8 mouse cellular contexts compared by ENCODE assay signal in genomic region chr8:124792186-124792585, GRCm38 (mm10). TPM values are rescaled to one million over a fixed set of nuclear protein-coding genes. Genes with fewer than 3 reads are reported as not detected.
A peak's percentile ranks its signal among the peaks of the same experiment; 100 is the strongest.
DNase-seq lines count a peak whose midpoint lies in the region; ATAC-seq and TF ChIP-seq lines count a peak whose summit lies in the region.

No protein-coding gene starts in this region.

- H3K27ac ChIP-seq in CH12.LX (ENCODE audit: insufficient read depth, low read depth), result peak overlapping the region; percentile 38
- H3K27ac ChIP-seq in hindbrain, embryonic 15.5 days (replicated peaks), result peak overlapping the region; percentile 97
- no peak overlapping the region for H3K27ac ChIP-seq in liver, embryonic 12.5 days

- no peak for TF ChIP-seq EP300 in CH12.LX (IDR thresholded peaks at IDR 0.05; ENCODE audit: low read length)

- no peak for TF ChIP-seq RAD21 in CH12.LX (IDR thresholded peaks at IDR 0.05; ENCODE audit: low read depth, low read length)

- under 1% methylated on average over 32 of the region's 32 CpGs for WGBS in hindbrain, embryonic 15.5 days
- 3% methylated on average over 32 of the region's 32 CpGs for WGBS in liver, embryonic 12.5 days (ENCODE audit: insufficient replicate concordance)

- peak overlapping the region; percentile 11; the same call in 1 of the 2 replicates for H3K9ac ChIP-seq in CH12.LX (ENCODE audit: insufficient read depth, low read depth)
- H3K9ac ChIP-seq in hindbrain, embryonic 15.5 days, result peak overlapping the region; percentile 86
- H3K9ac ChIP-seq in liver, embryonic 12.5 days, result no peak overlapping the region

- no peak for TF ChIP-seq CTCF in CH12.LX (conservative IDR thresholded peaks at IDR 0.05 in 1 of 2, IDR thresholded peaks at IDR 0.05 in 1 of 2; ENCODE audit: low read depth in 2 of 2, low read length in 2 of 2)

- in situ Hi-C loops in CH12.LX (cut with MboI; ENCODE audit: low pct_ligation_motif_present, low pct_unique_long_range_greater_than_20kb, low sequenced_read_pairs), result no loop called here

- DNase-seq in gastrocnemius, postnatal 10 days, result peak; percentile 9
- DNase-seq in gastrocnemius, postnatal 36 days, result no peak
- DNase-seq in CH12.LX (ENCODE audit: extremely low read depth), result peak; percentile 34
- peak; percentile 71 for DNase-seq in right cerebral cortex, postnatal 25 days
- DNase-seq in c-Kit-positive CD71-positive TER-119-positive erythroid progenitor cells, embryonic 14.5 days (ENCODE audit: low spot score), result no peak

- peak overlapping the region; percentile 77 for H3K4me2 ChIP-seq in CH12.LX (ENCODE audit: insufficient read depth, low read depth, poor library complexity, severe bottlenecking)
- H3K4me2 ChIP-seq in hindbrain, embryonic 15.5 days, result peak overlapping the region; percentile 73
- peak overlapping the region; percentile 85 for H3K4me2 ChIP-seq in liver, embryonic 12.5 days

- H3K79me2 ChIP-seq in CH12.LX (replicated peaks; ENCODE audit: control insufficient read depth, extremely low read depth, insufficient read depth, poor library complexity, severe bottlenecking), result no peaks in the 10 kb centered on the region

- peaks cover 17% of the 10 kb centered on the region for H3K9me3 ChIP-seq in CH12.LX (replicated peaks; ENCODE audit: low read length)
- no peaks in the 10 kb centered on the region for H3K9me3 ChIP-seq in hindbrain, embryonic 15.5 days
- H3K9me3 ChIP-seq in liver, embryonic 12.5 days (replicated peaks), result no peaks in the 10 kb centered on the region

- peaks cover 53% of the 10 kb centered on the region for H3K27me3 ChIP-seq in CH12.LX (replicated peaks)
- H3K27me3 ChIP-seq in hindbrain, embryonic 15.5 days, result no peaks in the 10 kb centered on the region
- peaks cover 78% of the 10 kb centered on the region for H3K27me3 ChIP-seq in liver, embryonic 12.5 days (replicated peaks)

- ATAC-seq in common myeloid progenitor, adult 5-6 weeks (replicated peaks; ENCODE audit: low read depth, poor library complexity, severe bottlenecking), result peak; percentile 23; the same call in 1 of the 2 replicates
- ATAC-seq in hindbrain, embryonic 15.5 days (ENCODE audit: low FRiP score, low read depth), result peak; percentile 13; the same call in 1 of the 2 replicates
- no peak for ATAC-seq in liver, embryonic 12.5 days

- no peaks in the 10 kb centered on the region for H3K36me3 ChIP-seq in CH12.LX (replicated peaks in 1 of 2; ENCODE audit: control insufficient read depth in 1 of 2, insufficient read depth in 1 of 2, low read length in 1 of 2)
- no peaks in the 10 kb centered on the region for H3K36me3 ChIP-seq in hindbrain, embryonic 15.5 days
- H3K36me3 ChIP-seq in liver, embryonic 12.5 days, result no peaks in the 10 kb centered on the region

- dilution Hi-C loops in CH12.LX (cut with MboI; ENCODE audit: extremely low pct_ligation_motif_present, extremely low pct_unique_long_range_greater_than_20kb, low sequenced_read_pairs), result no loop called here

- intact Hi-C loops in gastrocnemius, postnatal 36 days (cut with DNase I), result loop anchor here (10.0 kb wide), 1 partner anchor 357 kb away; the partner anchor contains the start of gene Pgbd5

- TF ChIP-seq POLR2A in CH12.LX (IDR thresholded peaks at IDR 0.05; ENCODE audit: low read depth, low read length), result no peak

- peaks cover 7 to 20% of the 10 kb centered on the region in 2 experiments for H3K4me1 ChIP-seq in CH12.LX (ENCODE audit: control insufficient read depth in 1 of 2, insufficient read depth in 2 of 2)
- peaks cover 52% of the 10 kb centered on the region for H3K4me1 ChIP-seq in hindbrain, embryonic 15.5 days (replicated peaks)
- H3K4me1 ChIP-seq in liver, embryonic 12.5 days, result peaks cover 23% of the 10 kb centered on the region

- H3K4me3 ChIP-seq in CH12.LX (replicated peaks in 1 of 3; ENCODE audit: low read depth in 2 of 3, low read length in 2 of 3, poor library complexity in 1 of 3), result peak overlapping the region in 2 of 3 experiments; percentile 39 to 65
- peak overlapping the region; percentile 75 for H3K4me3 ChIP-seq in hindbrain, embryonic 15.5 days
- peak overlapping the region; percentile 56 for H3K4me3 ChIP-seq in liver, embryonic 12.5 days

TF ChIP-seq in CH12.LX, 34 proteins besides CTCF, POLR2A, EP300 and RAD21:
- TF ChIP-seq POLR2AphosphoS2 (IDR thresholded peaks at IDR 0.05; ENCODE audit: low read depth, low read length) (no peak), JUN (IDR thresholded peaks at IDR 0.05; ENCODE audit: insufficient read depth, low read depth, low read length) (no peak), UBTF (IDR thresholded peaks at IDR 0.05; ENCODE audit: low read depth, low read length) (no peak), MAX (IDR thresholded peaks at IDR 0.05; ENCODE audit: low read length) (peak; percentile 61), ELF1 (IDR thresholded peaks at IDR 0.05; ENCODE audit: low read depth, low read length) (peak; percentile 43; the same call in 1 of the 2 replicates), KAT2A (IDR thresholded peaks at IDR 0.05; ENCODE audit: insufficient replicate concordance, low read length) (no peak), MXI1 (IDR thresholded peaks at IDR 0.05; ENCODE audit: low read depth, low read length) (no peak), MAFK (IDR thresholded peaks at IDR 0.05; ENCODE audit: insufficient replicate concordance, low read length) (no peak), CHD1 (IDR thresholded peaks at IDR 0.05; ENCODE audit: low read depth, low read length) (no peak), IRF4 (IDR thresholded peaks at IDR 0.05; ENCODE audit: low read depth, low read length) (0 out of 2 replicates have a peak, but pooled peaks have one; percentile 53), MEF2A (IDR thresholded peaks at IDR 0.05; ENCODE audit: borderline replicate concordance, low read depth, low read length) (no peak), CHD2 (IDR thresholded peaks at IDR 0.05; ENCODE audit: low read length) (no peak), ZC3H11A (IDR thresholded peaks at IDR 0.05; ENCODE audit: low read depth, low read length) (no peak), TCF12 (IDR thresholded peaks at IDR 0.05; ENCODE audit: low read depth, low read length) (0 out of 2 replicates have a peak, but pooled peaks have one; percentile 39), MYC (IDR thresholded peaks at IDR 0.05; ENCODE audit: low read depth, low read length) (peak; percentile 38; the same call in 1 of the 2 replicates), NRF1 (IDR thresholded peaks at IDR 0.05; ENCODE audit: low read depth, low read length) (no peak), SMC3 (IDR thresholded peaks at IDR 0.05; ENCODE audit: low read depth, low read length) (no peak), JUND (conservative IDR thresholded peaks at IDR 0.05; ENCODE audit: low read depth, low read length) (no peak), TBP (conservative IDR thresholded peaks at IDR 0.05; ENCODE audit: low read depth, low read length) (no peak)
TF ChIP-seq in CH12.LX: peak in this region for 5.

RNA-seq across cellular contexts. Expression of gene Trim67, which starts 0.7 kb away (rescaled TPM):
- total RNA-seq in gastrocnemius, postnatal 10 days (2021), result under 1 TPM; 0.18 to 0.23 TPM
- total RNA-seq in gastrocnemius, postnatal 36 days (2021), result under 1 TPM; 0.05 to 0.35 TPM
- total RNA-seq in CH12.LX (2012; rRNA removed) (0.04 and 0.08 TPM in 2 replicates), CH12.LX (2014; rRNA removed) (not detected in 2 replicates)
- 0.04 TPM in 1 of 2 replicates, not detected in the other for polyA plus RNA-seq in CH12.LX (2012; ENCODE audit: insufficient read length, low read depth)
- not detected in 2 replicates for total RNA-seq in common myeloid progenitor, adult 5-6 weeks (2017)
- 28.5 and 29.6 TPM in 2 replicates for polyA plus RNA-seq in hindbrain, embryonic 15.5 days (2015; fragmentation: Nextera tagmentation; extraction: Ambion mirVana)
- 0.01 and 0.05 TPM in 2 replicates for polyA plus RNA-seq in liver, embryonic 12.5 days (2016; fragmentation: Nextera tagmentation; extraction: Ambion mirVana)

RNA-seq across cellular contexts. Expression of gene Fam89a, which starts 40.6 kb away (rescaled TPM):
- total RNA-seq in gastrocnemius, postnatal 10 days (2021), result under 1 TPM; 0.70 to 0.94 TPM
- total RNA-seq in gastrocnemius, postnatal 36 days (2021), result under 1 TPM; 0.37 to 0.64 TPM
- total RNA-seq in CH12.LX (2012; rRNA removed) (4.5 and 4.8 TPM in 2 replicates), CH12.LX (2014; rRNA removed) (2.2 and 2.5 TPM in 2 replicates)
- 3.7 and 4.9 TPM in 2 replicates for polyA plus RNA-seq in CH12.LX (2012; ENCODE audit: insufficient read length, low read depth)
- not detected in 2 replicates for total RNA-seq in common myeloid progenitor, adult 5-6 weeks (2017)
- polyA plus RNA-seq in hindbrain, embryonic 15.5 days (2015; fragmentation: Nextera tagmentation; extraction: Ambion mirVana), result 1.1 and 1.8 TPM in 2 replicates
- 2.9 and 3.2 TPM in 2 replicates for polyA plus RNA-seq in liver, embryonic 12.5 days (2016; fragmentation: Nextera tagmentation; extraction: Ambion mirVana)

Comparison
In these comparisons a context has a peak if more than half of its experiments do, and no peak if none do; other contexts are left out.
1. DNase-seq: peak in gastrocnemius, postnatal 10 days (single experiment), CH12.LX (single experiment) and right cerebral cortex, postnatal 25 days (single experiment); none in gastrocnemius, postnatal 36 days (0 of 2) and c-Kit-positive CD71-positive TER-119-positive erythroid progenitor cells, embryonic 14.5 days (single experiment).
2. Peak in every context shown above with its lines, with median percentiles within 50 percentile points of each other: H3K4me2 ChIP-seq and H3K4me3 ChIP-seq.